Mouse (Mus musculus) frontal cortex, postnatal 14 days (tissue): ENCODE measurements around the gene Pqbp1.
"Not testable (repeated sequence)": the region's sequence is repeated elsewhere in the genome, so short reads cannot be mapped to it uniquely, and the experiment has no call there.

ENCODE experiments used
- DNase-seq, 2 experiments: peaks; one replicate each; pipeline ENCODE4 v3.0.0; 2022; ENCODE audit warnings: low spot score in 2 of 2

Pqbp1 gene

DNA sequence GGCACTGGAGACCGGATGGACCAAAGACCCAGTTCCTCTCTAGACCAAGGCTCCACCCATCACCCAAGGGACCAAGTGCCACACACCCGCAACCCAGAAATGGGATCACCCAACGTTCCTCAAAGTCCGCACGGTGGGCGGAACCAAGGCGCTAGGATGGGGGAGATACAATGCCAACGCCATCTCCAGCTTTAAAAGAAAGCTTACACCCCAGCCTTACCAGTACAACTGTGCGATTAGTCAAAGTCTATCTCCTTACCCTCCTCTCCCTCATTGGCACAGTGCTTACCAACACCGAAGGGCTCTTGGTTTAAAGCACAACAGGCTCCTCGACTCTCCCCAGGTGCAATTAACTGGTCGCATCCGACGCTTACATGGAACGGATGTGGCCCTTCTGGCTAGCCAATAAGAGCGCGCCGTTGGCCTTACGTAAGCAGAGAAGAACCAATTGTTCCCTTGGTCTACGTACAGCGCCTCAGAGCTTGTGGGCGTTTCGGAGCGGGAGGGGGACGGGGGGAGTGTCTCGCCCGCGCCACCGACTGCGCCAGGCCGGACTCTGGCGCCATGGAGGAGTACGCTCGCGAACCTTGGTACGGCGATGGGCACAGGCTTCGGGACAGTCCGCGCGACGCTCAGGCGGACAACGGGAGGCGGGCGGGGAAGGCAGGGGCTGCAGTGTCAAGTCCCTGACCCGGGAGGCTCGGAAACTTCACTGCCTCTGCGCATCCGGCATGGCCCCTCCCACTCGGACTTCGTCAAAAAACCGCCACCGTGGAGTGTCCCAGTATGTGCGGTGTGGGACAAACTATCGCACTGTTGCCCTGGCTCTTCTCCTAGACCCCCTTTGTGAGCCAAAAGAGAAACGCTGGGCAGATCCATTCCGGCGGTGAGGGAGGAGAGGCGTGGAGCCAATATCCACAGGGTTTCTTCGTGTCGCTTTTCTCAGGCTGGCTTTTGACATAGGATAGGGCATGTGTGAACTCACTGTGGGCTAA lies at the start of gene Pqbp1, which contains the start of gene Timm17b:
Gene Pqbp1 (minus strand): TSS at position 390 of the 995 bp plus-strand sequence.
Gene Timm17b (plus strand): TSS at position 478 of the 995 bp plus-strand sequence.
- DNase-seq: peak; percentile 81 to 88

DNA sequence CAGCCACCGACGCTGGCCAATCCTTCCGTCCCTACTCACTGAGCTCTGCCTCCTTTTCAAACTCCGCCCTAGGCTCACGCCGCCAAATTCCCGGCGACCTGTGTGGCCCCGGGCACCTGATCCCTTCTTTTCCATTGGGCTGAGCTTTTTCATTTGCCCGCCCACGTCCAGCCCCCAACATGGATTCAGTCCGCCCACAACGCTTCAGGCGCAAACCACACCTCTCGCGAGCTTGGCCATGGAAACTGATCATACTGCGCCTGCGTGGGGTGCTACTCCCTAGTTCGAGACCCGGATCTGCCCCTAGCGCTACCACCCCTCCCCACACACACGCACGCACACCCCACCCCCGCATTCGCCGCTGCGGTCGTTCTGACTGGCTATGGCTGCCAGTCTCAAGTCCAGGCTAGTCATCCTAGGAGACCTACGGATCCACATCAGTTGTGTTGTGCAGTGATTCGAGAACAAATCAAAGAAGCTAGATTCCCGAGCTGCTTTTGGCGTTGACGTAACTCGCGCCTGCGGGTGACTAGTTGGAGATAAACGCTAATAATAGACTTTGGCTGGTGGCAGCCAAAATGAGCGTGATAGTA lies 48.9 kb upstream of the Pqbp1 start:
- DNase-seq: peak; percentile 88 to 96

DNA sequence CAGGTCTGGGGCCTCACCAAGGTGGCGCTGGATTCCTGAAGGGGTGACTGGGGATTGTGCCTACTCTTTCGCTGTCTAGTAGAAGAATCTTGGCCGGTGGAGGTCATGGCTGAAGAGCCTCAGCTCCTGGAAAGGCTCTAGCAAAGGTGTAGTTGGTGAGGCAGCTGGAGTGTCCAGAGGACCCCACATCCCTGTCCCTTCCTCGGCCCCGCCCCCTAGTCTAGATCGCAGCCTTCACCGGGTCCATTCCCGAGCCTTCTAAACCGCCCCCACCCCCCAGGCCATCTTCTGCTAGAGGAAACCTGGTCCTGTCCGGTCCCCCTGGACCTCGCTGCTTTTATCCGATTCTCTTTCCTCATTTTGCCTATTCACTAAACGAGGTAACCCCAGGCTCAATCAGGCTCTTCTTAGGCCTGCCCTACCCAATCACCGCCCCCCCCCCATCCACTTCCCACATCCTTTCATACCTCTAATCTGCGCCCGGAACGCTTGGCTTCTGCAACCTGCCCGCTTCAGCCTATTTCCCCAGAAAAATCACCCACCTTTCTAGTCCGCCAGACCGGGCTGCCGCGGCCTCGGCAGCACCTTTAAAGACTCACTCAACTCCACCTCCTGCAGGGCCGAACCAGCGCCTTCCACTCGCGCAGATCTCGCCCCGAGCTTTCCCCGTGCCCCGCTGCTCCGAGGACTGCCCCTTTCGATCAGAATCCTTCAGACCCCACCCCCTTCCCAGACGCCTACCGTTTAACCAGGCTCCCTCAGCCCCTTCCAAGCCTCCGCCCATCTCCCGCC lies 48.2 kb upstream of the Pqbp1 start, which contains the start of gene Hdac6:
Gene Hdac6 (minus strand): TSS at position 782 of the 792 bp plus-strand sequence.
- DNase-seq: no peak

GRCm38 (mm10) chrX:7945618-7946017 lies 46.5 kb upstream of the Pqbp1 start:
- DNase-seq: no peak

DNA sequence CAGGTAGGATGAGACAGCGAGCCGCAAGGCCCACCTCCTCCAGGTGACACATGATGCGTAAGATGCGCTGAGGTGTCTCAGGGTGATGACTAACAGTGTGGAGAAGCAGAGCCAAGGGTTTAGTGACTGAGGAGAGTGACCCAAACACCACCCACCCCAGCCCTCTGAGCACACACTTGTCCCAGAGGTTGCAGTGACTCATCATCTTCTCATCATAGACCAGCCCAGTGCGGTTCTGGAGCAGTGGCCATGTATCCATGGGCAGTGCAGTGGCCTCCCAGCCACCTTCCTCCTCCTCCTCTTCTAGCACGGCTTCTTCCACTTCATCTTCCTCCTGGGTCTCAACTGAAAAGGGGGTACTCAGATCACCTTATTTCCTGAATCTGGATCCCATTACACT lies 38.6 kb upstream of the Pqbp1 start:
- DNase-seq: no peak

GRCm38 (mm10) chrX:7936874-7937273 lies 37.8 kb upstream of the Pqbp1 start:
- no peak for DNase-seq

DNA sequence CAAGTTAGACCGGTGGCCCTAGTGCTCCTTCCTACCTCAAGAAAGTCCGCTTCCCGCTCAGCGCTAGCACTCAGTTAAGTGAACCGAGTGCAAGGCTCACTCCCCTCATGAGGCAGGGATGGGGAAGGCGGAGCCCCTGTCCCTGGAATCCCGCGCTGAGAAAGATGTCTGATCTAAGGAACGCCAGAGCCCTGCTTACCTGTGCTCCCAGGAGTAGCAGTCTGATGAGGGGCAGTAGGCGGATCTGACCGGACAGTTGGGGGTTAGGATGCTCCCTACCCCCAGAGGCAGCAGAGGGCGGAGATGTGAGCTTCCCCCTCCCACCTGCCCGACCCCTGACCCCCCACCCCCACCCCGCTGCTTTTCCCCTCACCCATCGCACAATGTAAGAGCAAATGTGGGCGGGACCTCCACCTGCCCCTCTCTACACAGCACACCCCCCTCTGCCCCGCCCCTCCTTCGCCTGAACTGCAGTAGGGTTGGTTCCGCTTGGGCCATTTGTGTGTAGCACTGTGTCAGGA lies 29.3 kb upstream of the Pqbp1 start, which contains the start of gene Eras:
Gene Eras (minus strand): TSS at position 338 of the 521 bp plus-strand sequence.
- no peak for DNase-seq

DNA sequence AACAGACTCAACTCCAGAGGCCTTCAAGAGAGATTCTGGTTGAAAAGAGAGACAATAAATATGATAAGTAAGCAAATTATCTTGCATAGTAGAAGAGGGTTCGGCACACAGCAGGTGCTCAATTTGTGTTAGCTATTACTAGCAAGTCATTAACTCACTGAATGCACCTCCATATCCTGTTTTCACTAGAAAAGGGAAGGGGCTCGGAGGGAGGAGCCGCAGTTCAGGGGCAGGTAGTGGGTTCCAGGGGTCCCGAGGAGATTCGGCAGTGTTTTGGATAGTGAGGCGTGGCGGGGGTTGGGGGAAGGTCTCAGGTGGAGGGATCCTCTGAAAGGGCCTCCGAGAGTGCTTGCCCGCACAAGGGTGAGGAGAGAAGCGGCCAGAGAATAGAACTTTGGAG lies 28.0 kb upstream of the Pqbp1 start:
- DNase-seq: no peak

- DNase-seq: no peak
Measured at GRCm38 (mm10) chrX:7926266-7926665, 27.2 kb upstream of the Pqbp1 start.

DNA sequence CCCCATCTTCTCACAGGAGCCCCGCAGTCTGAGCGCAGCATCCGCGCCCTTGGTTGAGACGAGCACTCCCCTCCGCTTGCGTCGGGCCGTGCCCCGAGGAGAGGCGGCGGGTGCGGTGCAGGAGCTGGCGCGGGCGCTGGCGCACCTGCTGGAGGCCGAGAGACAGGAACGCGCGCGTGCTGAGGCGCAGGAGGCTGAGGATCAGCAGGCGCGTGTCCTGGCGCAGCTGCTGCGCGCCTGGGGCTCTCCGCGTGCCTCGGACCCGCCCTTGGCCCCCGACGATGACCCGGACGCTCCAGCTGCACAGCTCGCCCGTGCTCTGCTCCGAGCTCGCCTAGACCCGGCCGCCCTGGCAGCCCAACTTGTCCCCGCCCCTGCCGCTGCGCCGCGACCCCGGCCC lies 23.0 kb upstream of the Pqbp1 start:
- no peak for DNase-seq

GRCm38 (mm10) chrX:7919601-7920383 lies 20.7 kb upstream of the Pqbp1 start, which contains the start of gene Pcsk1n:
Gene Pcsk1n (plus strand): TSS chrX:7919822.
- peak in 1 of 2 experiments; percentile 38 for DNase-seq

DNA sequence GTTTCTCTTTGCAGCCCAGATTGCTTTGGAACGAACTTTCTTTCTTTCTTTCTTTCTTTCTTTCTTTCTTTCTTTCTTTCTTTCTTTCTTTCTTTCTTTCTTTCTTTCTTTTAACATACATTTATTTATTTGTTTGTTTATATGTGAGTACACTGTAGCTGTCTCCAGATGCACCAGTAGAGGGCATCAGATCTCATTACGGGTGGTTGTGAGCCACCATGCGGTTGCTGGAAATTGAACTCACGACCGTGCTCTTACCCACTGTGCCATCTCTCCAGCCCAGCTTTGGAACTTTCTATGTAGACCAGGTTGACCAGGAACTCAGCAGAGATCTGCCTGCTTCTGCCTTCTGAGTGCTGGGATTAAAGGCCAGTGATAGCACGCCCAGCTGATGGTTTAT lies 18.9 kb upstream of the Pqbp1 start:
- not testable (repeated sequence) for DNase-seq

- not testable (repeated sequence) for DNase-seq
Measured at GRCm38 (mm10) chrX:7915669-7916068, 16.6 kb upstream of the Pqbp1 start.

DNA sequence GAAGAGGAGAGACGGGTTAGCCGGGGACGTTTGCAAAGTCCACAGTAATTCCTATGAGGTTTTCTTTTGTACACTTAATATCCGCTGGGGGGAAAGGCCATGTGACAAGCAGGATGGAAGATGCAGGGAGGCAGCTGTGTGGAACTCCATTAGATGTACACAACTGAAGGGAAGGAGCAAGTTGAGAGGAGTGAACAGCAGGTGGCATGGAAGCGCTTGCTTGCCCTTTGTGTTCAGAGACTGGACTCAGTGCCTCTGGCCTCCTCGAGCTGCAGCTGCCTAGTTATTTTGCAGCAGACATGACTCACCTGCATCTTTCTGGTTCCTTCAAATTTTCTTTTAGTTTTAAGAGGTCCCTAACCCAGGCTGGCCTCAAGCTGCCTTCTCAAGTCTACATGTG lies 11.4 kb upstream of the Pqbp1 start:
- no peak for DNase-seq

GRCm38 (mm10) chrX:7909242-7909641 lies 10.2 kb upstream of the Pqbp1 start, which contains the start of gene Gm10490:
Gene Gm10490 (plus strand): TSS chrX:7909542.
- not testable (repeated sequence) for DNase-seq

GRCm38 (mm10) chrX:7907735-7908134 lies 8.7 kb upstream of the Pqbp1 start, which contains the start of gene Gm10491:
Gene Gm10491 (minus strand): TSS chrX:7907835.
- no peak for DNase-seq

DNA sequence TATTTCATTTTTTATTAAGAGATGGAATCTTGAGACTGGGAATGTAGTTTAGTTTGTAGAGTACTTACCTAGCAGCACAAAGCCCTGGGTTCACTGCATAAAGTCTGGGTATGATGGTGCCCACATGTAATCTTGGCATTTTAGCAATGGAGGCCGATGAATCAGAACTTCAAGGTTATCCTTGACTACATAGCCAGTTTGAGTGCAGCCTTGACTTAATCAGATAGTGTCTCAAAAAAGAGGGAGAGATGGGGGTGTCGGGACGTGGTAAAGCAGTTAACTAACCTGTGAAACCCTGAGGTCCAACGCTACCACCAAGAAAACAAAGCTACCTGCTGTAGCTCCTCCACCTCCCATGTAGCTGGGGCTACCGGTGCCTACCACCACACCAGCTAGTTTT lies 5.4 kb upstream of the Pqbp1 start:
- DNase-seq: no peak

DNA sequence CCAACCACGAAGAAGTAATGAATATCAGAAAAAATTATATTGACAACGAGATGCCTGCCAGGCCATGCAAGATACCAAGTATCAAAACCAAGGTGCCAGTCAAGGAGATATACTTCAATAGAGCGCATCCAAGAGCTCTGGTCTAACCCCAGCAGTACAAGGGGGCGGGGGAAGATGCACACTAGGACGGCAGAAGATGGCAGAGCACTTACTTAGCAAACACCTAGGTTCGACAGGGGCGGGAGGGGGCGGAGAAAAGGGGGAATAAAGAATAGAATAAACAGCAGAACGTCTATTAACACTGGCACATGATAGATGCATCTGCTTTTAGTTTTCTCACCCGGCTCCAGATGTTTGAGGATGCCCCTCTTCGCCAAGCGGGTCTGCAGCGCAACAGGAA lies 858 bp downstream of the Pqbp1 start:
- DNase-seq: no peak

DNA sequence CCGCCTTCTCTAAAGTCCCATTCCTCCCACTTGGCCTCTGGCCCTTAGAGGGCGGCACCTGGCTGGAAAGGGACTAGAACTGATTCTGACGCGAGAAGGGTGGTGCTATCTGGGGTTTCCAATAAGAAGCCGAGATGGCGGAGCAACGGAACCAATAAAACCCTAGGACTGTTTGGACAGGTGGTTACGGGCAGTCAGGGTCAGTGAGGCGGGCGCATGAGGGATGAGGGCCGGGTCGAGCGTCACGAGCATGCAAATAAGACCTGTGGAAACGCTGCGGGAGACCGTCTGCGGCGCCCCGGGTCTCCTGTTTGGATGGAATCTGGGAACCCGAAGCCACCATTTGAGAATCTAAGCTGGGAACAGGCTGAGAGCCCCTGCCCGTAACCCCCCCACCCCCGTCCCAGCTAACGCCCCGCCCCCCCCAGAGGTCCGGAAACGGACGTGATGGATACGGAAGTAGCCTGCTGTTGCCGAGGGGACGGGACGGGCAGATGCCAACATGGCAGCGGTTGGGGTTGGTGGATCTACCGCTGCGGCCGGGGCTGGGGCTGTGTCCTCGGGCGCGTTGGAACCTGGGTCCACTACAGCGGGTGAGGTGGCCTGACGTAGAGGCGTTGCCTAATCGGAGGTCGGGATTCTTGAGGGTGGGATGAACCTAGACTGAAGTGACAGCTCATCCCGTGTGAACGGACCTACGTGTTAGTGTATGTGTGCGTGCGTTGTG lies 15.1 kb downstream of the Pqbp1 start, which contains the start of gene Slc35a2:
Gene Slc35a2 (plus strand): TSS at position 188 of the 727 bp plus-strand sequence.
- DNase-seq: peak; percentile 70 to 80

GRCm38 (mm10) chrX:7879819-7880218 lies 19.2 kb downstream of the Pqbp1 start:
- DNase-seq: peak; percentile 35 to 52
